Mouse (Mus musculus): ENCODE results near the gene Tmcc3.

Tmcc3 gene

DNA sequence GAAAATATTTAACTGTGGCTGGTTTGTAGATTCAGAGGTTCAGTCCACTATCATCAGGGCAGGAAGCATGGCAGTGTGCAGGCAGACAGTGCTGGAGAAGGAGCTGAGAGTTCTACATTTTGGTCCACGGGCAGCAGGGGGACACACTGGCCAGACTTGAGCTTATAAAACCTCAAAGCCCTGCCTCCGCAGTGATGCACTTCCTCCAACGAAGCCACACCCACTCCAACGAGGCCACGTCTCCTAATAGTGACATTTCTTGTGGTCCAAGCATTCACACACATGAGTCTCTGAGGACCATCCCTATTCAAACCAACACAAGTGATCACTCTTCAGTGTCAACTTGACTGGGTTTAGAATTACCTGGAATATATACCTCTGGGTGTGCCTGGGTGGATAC, 327.5 kb downstream of the Tmcc3 start:
- no peak for DNase-seq (ENCODE audit: low read depth)

DNA sequence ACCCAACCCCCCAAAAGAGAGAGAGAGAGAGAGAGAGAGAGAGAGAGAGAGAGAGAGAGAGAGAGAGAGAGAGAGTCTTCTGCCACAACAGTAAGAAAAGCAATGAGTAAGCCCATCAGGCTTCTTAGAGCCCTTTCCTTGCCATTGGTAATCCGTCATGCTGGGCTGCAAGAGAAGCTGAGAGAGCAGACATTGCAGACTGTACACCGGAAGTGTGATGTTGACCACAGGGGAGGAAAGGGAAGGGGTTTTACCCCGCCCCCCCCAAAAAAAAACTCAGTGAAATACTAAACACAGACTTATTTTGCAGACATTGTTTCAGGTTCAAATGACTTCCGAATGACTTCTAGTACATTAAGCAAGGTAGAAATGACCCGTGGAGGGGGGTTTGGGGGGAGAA, 328.3 kb downstream of the Tmcc3 start:
- DNase-seq (ENCODE audit: low read depth) = no peak

All from c-Kit-positive CD71-positive TER-119-negative erythroid progenitor cells, embryonic 14.5 days (primary cell).